Mouse (Mus musculus) megakaryocyte progenitor cell, adult 5-6 weeks (primary cell): ENCODE results near the gene Pnpla5. TPM values are rescaled to one million over a fixed set of nuclear protein-coding genes. Genes with fewer than 3 reads are reported as not detected.
"Not testable (repeated sequence)": the region's sequence is repeated elsewhere in the genome, so short reads cannot be mapped to it uniquely, and the experiment has no call there.

Experiments used
- ATAC-seq: replicated peaks from 2 replicates; pipeline ENCODE4 v1.8.0; 2016; ENCODE audit warnings: mild to moderate bottlenecking, moderate TSS enrichment, inconsistent platforms; ENCODE audit not compliant: poor library complexity
- total RNA-seq, 2 experiments: library from RNA; stranded (forward) in 1 of 2; stranded (reverse) in 1 of 2; fragments of 157-497, 149-512 nt in 1 of 2; fragments of 200-1000 nt in 1 of 2; gene quantifications; 2 replicates each; pipeline versions ENCODE4 v1.2.3 to v1.2.4; 2015 to 2017

Pnpla5 gene
- total RNA-seq, 2 experiments from 2014 or later, result not detected

DNA sequence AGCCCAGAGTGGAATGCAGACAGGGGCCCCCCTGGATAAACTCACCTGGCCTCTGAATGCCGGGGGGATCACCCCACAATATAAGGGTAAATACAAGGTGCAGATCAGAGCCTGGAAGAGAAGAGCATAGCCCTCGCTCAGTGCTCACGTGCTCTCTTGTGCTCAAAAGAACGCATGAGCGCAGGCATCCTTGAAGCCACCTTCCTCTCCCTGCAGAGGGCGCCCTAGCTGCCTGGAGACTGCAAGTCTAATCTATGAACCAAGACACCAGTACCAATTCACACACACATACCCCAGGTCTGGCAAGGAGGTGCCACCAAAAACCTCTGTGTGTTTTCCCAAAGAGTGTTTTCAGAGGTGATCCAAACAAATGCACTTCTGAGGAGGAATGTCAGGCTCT lies 2.4 kb downstream of the Pnpla5 start:
- ATAC-seq, result peak; percentile 66

DNA sequence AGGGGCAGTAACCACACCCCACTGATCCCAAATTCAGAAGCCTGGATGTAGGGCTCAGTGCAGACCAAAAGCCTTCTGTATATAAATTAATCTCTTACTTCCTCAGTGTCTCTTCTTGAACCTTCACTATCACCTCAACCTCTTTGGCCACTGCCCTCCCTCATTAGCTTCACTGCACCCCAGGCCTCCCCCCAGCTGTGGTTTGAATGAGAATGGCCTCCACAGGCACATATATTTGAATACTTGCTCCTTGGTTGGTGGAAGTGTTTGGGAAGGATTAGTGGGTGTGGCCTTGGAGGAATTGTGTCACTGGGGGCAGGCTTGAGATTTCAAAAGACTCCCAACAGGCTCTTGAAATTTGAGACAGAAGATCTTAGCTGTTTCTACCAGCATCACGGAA lies 6.5 kb downstream of the Pnpla5 start:
- no peak for ATAC-seq

DNA sequence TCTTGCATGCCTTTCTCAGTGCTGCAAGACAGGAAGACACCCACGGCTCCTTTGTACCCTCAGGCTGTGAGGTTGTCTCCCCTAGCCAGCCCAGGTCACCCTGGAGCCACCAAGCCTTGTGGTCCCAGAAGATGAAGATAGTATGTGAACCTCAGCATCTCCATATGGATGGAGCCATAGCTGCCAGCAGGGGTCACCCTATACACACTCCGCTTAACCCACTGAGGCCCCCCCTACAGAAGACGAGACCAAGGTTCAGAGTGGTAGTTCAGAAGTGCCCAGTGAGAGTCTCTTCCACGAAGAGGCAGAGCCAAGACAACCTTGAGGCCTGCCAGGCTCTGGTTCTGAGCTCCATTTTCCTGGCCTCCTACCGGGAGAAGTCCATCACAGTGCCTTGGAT lies 7.2 kb downstream of the Pnpla5 start:
- ATAC-seq, result 0 out of 2 replicates have a peak, but pooled peaks have one; percentile 23

DNA sequence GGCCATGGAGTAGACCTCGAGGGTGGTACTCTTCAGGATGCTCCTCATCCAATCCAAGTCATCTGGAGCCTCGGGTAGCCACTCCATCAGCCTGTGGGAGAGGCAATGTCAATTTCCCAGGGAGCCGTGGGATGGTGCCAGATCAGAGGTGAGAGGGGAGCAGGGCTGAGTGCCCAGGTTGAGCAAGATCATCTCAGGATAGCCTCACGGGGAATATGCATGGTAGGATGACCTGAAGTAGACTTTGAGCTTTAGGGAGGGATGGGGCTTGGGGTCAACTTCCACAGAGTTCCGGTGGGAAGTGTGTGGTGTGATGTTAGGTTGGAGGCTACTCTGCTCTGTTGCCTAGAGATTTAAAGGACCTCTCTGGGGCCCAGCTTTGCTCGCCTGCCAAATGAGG lies 9.1 kb downstream of the Pnpla5 start:
- no peak for ATAC-seq

DNA sequence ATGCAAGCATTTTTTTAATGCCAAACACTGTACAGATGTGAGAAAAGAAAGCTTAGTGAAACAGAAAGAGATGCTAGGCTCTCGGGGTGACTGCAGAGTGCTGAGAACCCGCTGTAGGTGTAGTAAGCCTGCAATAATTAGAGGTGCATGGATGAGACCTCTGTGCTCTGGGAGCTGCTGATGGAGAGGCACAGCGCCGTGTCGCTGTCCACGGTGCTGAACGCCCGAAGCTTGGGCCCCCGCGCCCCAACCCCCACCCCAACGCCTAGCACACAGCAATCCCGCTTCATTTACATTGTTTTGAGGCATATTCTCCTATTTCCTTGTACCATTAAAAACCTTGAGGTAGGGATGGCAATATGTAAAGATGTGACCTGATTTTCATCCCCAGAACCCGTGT lies 14.1 kb downstream of the Pnpla5 start:
- ATAC-seq, result peak; percentile 61; the same call in 1 of the 2 replicates

DNA sequence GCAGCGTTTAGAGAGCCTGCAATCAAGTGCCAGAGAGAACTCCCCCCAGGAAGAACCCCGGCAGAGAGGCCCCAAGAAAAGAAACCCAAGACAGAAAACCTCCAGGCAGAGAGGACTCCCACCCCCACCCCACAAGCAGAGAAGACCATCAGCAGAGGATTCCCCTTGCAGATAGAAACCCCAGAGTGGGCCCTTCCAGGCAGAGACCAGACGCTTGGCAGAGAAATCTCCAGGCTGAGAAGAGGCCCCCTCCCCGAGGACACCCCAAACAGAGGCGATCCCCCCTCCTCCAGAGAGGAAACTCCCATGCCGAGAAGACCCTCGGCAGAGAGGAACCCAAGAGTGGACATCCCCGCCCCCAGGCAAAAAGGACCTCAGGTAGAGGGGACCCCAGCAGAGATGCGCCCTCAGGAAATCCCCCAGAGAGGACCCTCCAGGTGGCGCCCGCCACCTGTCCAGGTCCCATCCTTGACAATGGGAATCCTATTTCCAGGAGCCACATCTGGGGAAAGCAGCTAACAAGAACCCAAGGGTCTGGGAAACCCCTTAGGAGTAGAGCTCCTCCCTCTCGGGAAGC lies 17.0 kb downstream of the Pnpla5 start:
- ATAC-seq, result no peak

DNA sequence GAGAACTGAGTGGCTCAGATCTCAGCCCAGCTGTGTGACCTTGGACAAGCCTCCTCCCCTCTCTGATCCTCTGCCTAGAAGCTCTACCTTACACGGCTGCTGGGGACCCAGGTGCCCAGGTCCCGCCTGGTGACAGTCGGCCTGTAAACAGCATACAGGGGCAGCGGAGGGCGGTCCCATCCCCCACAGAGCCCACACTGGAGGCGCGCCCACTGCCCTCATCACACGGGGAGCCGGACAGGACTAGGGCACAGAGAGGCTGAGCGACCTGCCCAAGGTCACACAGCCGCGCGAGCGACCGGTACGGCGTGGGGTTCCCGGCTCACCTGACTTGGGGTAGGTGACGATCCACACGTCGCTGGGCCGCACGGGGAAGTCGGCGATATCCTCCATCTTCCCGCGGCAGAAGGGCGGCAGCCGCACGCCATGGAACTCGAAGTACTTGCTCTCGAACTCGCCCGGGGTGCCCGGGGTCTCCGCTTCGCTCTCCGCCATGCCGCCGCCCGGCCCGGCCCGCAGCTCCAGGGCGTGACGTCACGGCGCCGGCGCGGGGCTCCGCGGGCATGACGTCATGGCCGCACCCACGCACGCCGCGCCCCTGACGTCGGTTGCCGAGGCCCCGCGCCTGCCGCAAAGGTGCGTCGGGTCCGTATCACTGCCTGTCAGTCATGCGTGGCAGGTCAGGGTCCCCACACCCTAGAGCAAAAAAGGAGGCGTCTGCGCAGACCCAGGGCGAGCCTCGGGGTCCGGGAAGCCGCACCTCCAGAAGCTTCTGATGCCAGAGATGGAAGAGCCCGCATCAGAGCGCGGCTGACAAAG lies 17.7 kb downstream of the Pnpla5 start, which contains the start of gene Sult4a1:
TSS of gene Sult4a1 (minus strand) at position 650 of the 819 bp plus-strand sequence.
- ATAC-seq, result no peak

DNA sequence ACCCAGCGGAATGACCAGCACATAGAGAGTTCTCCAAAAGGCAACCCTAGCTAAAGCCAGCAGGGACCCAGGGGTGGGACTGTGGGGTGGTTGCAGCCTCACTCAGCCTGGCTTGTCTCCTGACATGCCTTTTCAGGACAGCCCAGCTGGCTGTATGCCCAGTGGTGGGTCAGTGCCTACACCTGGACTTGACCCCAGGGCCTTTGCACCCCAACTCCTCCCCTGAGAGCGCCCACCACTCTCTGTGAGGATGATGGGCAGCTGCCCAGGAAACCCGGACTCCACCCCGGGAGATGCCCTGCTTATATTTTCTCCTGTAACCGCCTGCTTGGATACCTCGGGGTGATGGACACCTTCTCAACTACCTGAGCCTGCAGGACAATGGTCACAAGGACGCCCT lies 18.3 kb downstream of the Pnpla5 start:
- no peak for ATAC-seq

DNA sequence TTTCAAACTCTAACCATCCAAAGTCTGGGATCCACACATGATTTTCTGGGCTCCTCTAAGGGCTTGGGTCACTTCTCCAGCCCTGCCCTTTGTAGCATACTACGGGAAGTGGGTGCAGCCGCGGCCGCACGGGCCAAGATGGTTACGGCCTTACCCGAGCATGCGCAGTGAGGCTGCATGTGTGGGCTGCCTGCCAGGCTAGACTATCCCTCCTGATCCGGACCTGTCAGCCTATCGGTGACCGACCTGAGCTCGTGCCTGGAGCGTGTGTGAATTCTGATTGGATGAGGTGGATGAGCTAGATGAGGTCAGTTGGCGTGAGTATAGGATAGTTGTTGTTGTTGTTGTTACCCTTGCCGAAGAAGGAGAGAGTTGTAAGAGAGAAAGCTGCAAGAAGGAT lies 25.4 kb downstream of the Pnpla5 start:
- not testable (repeated sequence) for ATAC-seq

DNA sequence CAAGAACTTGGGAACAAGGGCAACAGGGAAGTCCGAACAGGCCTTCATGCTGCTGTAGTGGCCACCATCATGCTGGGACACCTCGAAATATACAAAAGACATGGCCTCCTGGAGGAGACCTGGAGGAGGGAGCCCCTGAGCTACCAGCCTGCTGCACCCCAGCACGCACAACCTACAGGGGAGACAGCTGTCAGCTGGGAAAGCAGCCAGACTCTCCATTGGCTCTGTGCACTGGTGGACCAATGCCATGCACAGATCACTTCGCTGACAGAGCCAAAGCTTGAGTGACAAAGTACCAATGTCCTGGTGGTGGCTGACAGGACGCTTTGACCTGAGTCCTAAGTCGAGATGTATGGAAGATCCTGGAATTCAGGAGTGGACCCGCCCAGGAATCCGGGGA lies 26.9 kb downstream of the Pnpla5 start:
- no peak for ATAC-seq

DNA sequence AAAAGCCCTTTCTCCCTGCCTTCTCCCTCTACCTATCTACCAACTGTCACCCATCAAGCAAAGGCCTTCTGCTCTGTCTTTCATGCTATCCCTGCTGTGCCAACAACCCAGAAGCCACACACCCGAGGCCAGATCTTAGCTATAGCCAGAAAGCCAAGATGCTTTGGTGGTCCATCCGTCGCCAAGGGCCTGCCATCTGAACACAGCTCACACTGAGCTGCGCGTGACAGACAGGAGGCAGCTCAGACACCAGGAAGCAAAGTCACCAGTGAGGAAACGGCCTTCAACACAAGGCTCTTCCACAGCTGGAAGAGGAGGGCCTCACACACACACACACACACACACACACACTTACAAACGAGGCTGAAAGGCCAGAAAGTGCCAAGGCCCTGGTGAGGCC lies 28.1 kb downstream of the Pnpla5 start:
- no peak for ATAC-seq

DNA sequence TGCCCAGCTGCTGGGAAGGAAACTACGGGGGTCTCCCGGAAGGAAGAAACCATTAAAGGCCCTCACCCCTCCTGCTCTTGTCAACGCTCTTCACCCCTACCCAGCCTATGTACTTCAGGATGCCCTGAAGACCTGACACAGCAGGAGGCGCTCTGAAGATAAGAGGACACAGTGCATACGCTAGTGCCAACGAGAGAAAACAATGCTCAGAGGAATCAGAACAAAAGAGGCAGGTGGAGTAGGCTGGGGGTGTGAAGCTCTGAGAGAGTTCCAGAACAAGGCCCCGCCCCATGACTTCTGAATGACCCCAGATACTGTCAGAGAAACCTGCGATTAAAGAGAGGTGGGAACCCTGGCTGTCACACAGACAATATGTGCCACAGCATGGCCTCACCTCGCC lies 36.2 kb downstream of the Pnpla5 start:
- ATAC-seq, result no peak

DNA sequence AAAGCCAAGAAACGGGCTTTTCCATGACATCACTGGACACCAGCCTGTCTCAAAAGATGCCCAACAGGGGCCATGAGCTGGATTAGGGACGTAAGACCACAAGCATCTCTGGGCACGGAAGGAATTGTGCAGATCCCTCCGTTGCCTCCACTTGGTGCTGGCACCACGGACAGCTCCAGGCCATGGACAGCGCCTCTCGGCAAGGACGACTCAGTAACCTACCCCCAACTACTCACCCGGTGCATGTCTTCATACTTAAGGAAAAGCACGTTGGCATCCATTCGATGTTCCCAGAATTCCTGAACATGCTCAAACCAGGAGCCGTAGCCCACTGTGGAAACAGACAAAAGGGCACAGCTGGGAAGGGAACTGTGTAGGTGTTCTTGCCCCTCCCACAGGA lies 36.6 kb downstream of the Pnpla5 start:
- no peak for ATAC-seq

DNA sequence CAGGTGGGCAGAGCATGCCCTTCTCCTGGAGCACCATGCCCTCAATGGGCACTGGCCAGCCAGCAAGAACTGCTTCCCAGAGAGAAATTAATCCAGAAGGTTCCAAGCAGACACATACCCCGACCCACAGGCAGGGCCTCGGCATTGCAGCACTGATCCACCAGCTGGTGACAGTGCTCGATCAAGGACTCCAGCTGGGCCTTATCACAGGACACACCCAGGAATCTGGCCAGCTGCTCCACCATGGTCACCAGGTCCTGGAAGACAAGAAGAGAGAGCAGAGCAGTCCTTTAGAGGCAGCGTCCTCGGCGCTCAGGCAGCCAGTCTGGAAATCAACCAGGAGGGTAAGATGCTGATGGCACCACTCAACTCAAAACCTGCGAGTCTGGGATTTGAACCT lies 42.9 kb downstream of the Pnpla5 start:
- no peak for ATAC-seq

DNA sequence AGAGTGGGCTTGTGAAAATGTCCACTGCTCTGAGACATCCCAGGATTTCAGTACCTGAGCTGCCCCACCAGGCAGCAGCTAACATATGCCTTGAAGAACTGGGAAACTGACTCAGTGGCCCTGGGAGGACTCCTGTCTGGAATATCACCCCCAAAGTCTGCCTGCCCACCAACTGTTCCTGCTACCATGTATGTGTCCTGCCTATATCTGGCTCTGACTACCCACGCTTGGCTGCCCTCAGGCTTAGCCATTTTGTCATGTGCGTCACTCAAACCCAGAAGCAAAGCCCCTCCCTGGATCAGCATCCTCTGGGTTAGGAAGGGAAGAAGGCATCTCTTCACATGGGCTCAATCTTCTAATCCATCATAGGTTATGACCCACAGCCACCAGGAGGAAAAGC lies 43.5 kb downstream of the Pnpla5 start:
- no peak for ATAC-seq

DNA sequence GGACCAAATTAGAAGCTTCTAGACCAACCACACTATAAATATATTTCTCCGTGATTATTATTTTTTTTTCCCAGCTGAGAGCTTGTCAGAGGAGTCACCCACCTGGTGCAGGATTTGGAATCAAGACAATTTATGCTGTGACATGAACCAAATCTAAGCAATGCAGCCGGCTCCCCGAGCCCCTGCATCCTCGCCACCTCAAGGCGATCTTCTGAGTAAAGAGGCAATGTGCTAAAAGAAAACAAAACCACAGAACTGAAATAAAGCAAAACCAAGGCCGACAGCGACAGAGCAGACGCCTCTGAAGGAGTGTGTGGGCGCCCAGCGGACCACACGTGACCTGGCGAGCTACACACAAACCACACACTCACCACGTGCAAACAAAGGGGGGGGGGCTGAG lies 44.3 kb downstream of the Pnpla5 start:
- no peak for ATAC-seq

DNA sequence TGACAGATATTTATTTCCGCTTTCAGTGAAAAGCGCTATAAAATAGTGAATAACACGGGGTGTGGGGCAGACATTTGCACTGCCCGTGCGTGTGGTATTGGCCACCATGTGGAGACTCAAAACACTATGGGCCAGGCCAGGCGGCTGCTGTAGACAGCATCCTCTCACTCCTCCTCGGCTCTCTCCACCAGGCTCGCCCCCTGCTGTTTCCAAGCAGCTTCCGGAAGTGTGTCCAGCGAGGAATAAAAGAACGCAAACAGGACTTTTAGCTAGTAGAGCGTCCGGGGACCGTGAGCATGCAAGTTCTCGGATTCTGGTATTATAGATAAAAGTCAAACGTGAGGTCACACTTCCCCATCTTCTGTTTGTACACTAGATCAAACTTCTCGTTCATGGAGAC lies 45.8 kb downstream of the Pnpla5 start:
- ATAC-seq, result no peak

DNA sequence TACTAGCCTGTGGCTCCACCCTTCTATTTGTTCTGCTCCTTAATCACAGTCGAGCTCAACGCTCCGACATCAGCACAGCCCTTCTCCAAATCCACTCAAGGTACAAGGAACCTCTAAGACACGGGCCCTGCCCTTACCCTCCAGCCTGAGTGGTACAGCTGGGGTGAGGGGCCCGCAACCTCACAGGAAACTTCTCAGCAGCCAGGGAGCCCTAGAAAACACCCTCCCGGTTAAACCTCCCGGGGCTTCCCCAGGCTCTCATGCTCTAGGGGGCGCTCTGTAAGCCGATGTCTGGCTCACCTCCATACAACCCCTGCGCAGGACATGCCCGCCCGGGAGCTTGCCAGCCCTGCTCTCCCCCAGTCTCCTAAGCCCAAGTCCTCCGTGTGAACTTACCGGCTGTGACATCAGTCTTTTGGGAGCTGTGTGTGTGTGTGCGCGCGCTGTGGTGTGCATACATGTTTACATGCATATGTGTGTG lies 48.2 kb downstream of the Pnpla5 start:
- 0 out of 2 replicates have a peak, but pooled peaks have one; percentile 6 for ATAC-seq

DNA sequence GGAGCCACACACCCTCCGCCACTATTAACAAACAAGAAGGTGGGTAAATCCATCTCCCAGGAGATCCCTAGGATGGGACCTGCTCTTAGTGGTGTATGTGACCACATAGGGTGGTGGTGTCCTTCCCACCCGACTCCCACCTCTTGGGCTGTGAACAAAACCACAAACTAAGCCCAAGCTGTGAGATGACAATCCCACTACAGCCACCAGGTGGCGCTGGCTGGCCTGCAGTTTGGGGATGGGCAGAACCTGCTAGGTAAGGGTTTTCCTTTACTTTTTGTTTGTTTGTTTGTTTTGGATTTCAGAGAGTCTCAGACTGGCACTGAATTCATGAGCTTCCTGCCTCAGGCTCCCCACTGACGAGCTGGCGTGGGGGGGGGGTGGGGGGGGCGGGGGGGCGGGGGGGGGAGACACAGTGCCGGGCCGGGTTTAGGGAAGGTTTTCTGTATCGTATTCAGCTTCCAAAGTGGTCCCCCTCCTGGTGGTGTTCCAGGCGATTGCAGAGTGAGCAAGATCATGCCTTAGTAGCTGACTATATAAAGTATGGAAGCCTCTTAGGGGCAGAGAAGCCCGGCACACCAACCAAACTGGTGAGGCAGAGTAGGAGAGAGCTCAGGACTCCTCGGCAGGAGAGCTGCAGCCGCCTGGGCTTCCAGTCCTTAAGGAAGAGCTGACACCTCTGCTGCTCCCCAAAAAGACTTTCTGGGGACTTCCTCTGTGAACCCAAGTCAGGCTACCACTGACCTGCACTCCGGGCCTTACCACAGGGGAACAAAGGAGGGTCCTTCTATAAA lies 48.9 kb downstream of the Pnpla5 start:
- peak; percentile 76 for ATAC-seq

DNA sequence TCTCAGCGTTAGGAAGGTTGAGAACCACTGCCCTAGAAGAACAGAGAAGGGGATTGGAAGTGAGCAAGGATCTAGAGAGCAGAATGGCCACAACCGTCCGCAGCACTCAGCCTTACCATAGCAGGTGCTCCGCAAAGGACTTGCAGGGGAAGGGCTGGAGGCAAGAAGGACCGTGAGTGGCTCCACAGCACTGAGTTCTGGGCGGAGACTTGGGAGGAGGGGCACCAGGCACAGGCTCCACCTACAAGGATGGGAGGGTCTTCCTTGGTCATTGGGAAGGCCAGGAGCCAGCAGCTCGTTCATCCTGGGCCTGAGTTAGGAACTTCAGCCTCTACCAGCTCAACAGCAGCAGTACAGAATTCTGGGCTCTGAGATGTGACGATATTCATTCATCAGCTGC lies 49.9 kb downstream of the Pnpla5 start:
- ATAC-seq, result no peak

DNA sequence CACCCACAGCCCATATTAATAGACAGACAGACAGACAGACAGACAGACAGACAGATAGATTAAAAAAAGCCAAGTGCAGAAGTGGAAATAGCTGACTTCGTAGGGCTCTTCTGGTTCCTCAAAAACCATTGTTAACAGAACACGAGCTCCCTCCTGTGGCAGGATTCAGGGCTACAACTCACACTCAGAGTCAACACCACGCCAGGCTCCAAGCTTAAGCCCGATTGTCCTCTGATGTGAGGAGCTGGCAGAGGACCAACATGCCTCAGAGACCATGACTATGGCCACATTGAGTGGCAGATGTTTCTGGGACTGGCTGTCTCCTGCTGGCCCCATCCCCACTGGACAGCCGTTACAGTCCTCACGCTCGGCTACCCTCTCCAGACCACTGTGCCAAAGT lies 50.7 kb downstream of the Pnpla5 start:
- ATAC-seq, result peak; percentile 79
